Mouse (Mus musculus) kidney, postnatal 4 days (tissue): Measurements from ENCODE around the gene Pigf.

Experiments
- DNase-seq, 2 experiments: peaks; one replicate each; pipeline ENCODE4 v3.0.0; 2021; ENCODE audit warnings: mixed read lengths in 2 of 2

The Pigf gene

DNA sequence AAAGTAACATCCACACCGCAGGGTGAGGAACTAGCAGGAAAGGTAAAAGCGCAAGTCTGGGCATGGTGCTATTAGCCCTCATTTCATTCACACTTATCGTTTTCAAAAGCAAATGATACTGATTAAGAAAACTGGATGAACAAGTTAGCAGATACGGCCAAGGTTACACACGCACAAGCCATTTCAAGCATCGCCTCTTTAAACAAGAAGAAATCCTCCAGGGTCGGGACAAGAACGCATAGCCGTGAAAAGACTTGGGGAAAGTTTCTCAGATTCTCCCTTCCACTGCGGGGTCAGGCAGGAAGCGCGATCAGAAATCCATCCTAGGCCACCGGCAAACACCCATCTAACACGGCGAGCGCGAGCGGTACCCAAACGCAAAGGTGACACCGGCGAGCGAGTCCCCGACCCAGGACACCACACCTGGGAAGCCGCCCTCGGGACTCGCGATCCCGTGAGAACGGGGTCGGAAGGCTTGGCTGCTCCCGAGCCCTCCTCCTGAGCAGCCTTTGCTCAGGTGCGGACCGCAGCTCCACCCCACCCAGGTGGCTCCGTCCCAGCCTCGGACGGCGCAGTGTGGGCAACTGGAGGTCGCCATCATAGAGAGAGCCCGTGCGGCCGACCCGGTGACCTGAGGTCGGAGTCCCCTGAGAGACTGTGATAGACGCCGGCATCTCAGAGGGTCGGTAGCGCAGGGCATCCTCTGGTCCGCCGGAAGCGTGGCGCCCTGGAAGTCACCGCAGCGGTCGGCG, 539 bp downstream of the Pigf start:
- no peak for DNase-seq

DNA sequence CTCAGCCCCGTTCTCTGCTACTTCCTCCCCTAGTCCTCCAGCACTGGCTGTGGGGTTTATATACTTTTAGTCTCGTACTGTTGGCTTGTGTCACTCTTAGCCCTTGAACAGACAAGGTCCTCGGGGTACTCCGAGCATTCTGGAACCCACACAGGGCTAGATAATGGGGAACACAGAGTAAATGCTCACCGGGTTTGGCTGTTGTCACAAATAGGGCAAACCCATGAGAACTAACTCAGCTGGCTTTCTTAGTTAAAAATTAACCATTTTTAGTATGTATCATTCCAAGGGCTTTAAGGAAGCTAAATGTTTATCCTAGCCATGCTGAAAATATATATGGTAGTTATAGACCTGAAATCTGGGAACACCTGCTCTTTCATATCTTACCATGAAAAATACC, 5.5 kb downstream of the Pigf start:
- DNase-seq: no peak

- peak in 1 of 2 experiments; percentile 8 for DNase-seq
Observed at GRCm38 (mm10) chr17:87011301-87012019, 13.7 kb downstream of the Pigf start.

GRCm38 (mm10) chr17:87008950-87009349, 16.3 kb downstream of the Pigf start:
- DNase-seq: no peak

- no peak for DNase-seq
Observed at GRCm38 (mm10) chr17:86997323-86997722, 27.9 kb downstream of the Pigf start.

GRCm38 (mm10) chr17:86991306-86991705, 33.9 kb downstream of the Pigf start:
- no peak for DNase-seq

DNA sequence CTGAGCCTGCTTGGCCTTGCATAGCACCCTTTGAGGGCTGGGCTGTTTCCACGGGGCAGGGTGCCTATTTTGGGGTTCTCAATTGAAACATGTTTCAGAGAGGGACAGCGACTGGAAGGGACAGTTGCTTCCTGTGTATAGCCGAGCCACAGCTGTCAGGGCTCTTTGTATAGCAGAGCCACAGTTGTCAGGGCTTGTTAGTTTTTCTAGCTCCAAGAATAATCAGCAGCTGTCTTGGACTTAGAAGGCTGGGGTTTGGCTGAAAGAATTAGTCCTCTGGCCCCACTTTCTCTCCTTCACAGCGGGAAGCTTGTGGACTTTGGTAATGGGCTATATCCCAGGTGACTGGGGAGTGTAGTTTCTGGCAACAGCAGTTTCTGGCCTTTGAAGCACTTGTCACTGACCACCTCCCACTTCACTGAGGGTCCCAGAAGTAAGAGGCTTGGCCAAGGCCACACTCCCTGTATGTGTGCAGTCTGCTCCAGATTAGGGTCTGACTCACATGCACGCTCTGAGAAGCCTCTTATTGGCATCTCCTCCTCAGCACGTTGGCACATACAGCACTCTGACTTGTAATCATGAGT, 36.5 kb downstream of the Pigf start:
- peak; percentile 41 to 49 for DNase-seq

GRCm38 (mm10) chr17:86988161-86988560, 37.0 kb downstream of the Pigf start:
- DNase-seq: no peak

- peak in 1 of 2 experiments; percentile 24 for DNase-seq
Observed at GRCm38 (mm10) chr17:86986449-86987138, 38.6 kb downstream of the Pigf start.

GRCm38 (mm10) chr17:86982497-86982896, 42.7 kb downstream of the Pigf start:
- DNase-seq: no peak

DNA sequence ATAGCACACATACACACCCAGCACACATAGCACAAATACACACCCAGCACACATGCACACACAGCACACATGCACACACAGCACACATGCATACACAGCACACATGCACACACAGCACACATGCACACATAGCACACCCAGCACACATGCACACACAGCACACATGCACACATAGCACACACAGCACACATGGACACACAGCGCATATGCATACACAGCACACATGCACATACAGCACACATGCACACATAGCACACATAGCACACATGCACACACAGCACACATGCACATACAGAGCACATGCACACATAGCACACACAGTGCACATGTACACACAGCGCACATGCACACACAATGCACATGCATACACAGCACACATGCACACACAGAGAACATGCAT, 43.5 kb downstream of the Pigf start:
- DNase-seq: no peak

DNA sequence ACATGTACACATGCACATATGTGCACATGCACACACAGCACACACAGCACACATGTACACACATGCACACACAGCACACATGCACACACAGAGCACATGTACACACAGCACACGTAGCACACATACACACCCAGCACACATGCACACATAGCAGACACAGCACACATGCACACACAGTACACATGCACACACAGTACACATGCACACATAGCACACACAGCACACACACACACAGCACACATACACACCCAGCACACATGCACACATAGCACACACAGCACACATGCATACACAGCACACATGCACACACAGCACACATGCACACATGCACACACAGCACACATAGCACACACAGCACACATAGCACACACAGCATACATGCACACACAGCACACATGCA, 44.0 kb downstream of the Pigf start:
- DNase-seq: no peak

GRCm38 (mm10) chr17:86978496-86978895, 46.7 kb downstream of the Pigf start:
- no peak for DNase-seq

GRCm38 (mm10) chr17:86976387-86976786, 48.8 kb downstream of the Pigf start:
- DNase-seq: no peak

DNA sequence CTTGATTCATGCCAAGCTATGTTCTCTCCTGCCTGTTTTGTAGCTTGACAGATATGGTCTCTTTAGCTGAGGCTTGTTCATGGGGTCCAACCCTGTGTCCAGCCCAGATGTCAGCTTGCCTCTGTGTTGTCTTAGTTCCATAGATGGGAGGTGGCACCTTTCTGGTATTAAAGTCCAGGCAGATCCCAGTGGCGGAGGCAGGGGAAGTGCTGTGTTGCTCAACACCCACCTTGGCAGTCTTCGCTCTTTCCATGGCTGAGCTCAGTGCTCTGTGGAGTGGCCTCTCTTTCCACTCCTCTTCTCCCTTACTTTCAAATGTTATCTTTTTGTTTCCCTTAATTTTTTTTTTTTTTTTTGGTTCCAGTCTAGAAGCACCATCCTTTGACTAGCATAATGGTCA, 52.1 kb downstream of the Pigf start:
- no peak for DNase-seq

DNA sequence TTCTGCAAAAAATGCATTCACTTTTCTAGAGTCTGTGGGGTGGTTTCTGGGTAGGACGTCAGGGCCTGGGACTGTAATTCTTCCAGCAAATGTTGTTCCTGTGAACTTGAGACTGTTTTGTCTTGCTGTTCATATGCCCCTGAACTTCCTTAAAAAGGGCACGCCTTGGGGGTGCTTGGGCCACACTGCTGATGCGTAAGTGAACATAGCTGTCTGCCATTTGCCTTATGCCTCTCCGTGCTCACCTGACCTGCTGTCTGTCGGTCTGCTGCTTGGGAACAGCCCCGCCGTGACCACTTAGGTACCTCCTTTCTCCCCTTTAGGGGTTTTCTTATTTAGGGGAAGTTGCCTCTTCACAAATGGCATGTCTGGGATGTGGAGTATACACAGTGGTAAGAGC, 53.3 kb downstream of the Pigf start:
- no peak for DNase-seq

GRCm38 (mm10) chr17:86971036-86971435, 54.2 kb downstream of the Pigf start:
- no peak for DNase-seq

GRCm38 (mm10) chr17:86970026-86970750, 55.0 kb downstream of the Pigf start:
- no peak for DNase-seq

DNA sequence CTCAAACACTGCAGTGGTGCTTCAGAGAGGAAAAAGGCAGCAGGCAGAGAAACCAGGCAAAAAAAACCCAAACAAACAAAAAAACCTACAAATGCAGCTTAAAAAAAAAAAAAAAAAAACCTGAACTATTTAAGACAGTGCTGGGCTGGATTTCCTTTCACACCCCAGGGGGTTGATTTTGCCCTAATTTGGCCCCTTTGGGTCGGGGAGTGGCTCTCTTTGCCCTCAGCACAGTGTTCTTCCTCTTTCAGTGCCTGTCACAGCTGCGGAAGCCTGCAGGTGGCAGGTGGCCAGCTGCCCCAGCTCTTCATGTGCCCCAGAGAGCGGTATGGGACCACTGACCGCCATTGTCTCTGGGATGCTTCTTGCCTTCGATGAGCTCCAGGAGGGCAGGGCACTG, 55.6 kb downstream of the Pigf start:
- no peak for DNase-seq

DNA sequence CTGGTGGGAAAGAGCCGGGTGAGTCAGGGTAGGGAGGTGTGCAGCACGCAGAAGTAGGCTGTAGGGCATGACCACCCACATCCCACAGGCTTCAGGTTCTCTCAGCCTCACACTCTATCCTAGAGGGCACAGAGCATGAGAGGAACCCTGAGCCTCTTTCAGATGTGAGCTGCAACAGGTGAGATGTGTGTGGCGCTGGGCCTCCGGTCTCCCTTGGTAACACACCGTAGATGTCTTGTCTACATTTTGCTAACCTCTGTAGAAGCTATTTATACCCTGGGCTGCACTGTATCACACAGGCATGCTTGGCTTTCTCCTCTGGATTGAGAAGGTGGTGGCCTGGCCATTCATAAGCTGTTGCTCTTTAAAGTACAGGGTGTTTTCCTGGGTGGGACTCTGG, 56.6 kb downstream of the Pigf start:
- DNase-seq: no peak

DNA sequence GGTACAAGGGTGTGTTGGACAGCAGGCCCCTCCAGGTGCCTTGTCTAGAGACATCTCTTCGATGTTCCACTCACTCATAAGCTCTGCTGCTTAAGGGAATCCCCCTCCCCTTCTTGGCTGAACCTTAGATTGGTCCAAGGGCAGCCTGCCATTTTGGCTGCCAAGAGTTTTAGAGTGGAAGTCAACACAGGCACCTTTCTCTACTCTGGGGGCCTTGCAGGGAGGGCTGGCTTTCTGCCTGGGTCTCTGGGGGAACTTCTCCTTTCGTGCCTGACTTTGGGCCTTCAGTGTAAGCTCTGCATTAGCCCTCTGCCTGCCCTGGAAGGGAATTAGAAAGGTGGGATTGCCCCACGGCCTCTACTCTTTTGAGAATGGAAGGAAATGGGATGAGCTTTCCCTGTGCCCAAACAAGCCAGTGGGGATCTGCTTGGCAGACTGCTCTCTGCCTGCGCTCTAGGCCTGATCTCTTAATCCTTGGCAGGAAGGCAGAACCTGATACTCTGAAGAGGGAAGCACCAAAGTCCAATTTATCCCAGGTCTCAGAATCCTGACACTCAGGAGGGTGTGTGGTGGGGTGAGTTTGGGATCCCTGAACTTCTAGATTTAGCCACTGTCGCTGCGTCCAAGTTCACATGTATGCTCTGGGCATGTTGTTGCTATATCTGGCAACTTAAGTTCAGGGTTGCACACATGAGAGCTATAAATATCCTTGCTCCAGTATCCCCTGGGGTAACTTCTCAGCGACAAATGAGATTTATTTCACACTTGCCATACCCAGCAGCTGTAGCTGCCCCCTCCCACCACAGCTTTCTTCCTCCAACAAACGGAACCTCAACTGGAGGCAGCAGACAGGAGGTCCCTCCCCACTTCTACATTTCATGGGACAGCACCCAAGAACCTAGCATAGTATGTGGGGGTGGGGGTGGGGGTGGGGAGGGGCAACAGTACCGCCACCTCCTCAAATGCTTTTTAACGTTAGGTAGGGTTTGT, 57.4 kb downstream of the Pigf start:
- no peak for DNase-seq
